Mouse (Mus musculus) cerebellum, adult 2 months (tissue): ENCODE measurements at regions not wholly inside any gene's neighbourhood (a gene's known extent, or its start where the extent isn't known, plus 50 kb on each side); places are given as distances from the start of the nearest gene placed in this dataset.

Source experiments
- DNase-seq, 2 experiments: peaks; one replicate each; pipeline ENCODE4 v3.0.0; 2021
- H3K27ac ChIP-seq: fragments of 200-500 bp; 2 replicates; pipeline ENCODE4 v1.5.1; 2012; ENCODE audit warnings: low read length, control low read depth, inconsistent platforms; ENCODE audit not compliant: insufficient read depth
- H3K27me3 ChIP-seq: fragments of 200-500 bp; 2 replicates; pipeline ENCODE4 v1.6.1; 2012; ENCODE audit warnings: inconsistent platforms, mild to moderate bottlenecking, low read length, moderate library complexity; ENCODE audit not compliant: control insufficient read depth, insufficient read depth
- H3K4me1 ChIP-seq: fragments of 200-500 bp; 2 replicates; pipeline ENCODE4 v1.6.1; 2011; ENCODE audit warnings: low read length; ENCODE audit not compliant: control insufficient read depth, insufficient read depth
- H3K4me3 ChIP-seq: fragments of 200-500 bp; replicated peaks from 2 replicates; pipeline ENCODE3; 2011; ENCODE audit warnings: mild to moderate bottlenecking, low read depth, low read length, control low read depth; ENCODE audit not compliant: insufficient read depth
- CTCF ChIP-seq: fragments of 200-500 bp; IDR thresholded peaks from 2 replicates; pipeline ENCODE4 v1.5.1; 2011; ENCODE audit warnings: low read depth, mild to moderate bottlenecking, control low read depth, low read length, moderate library complexity, borderline replicate concordance; ENCODE audit not compliant: insufficient read depth
- POLR2A ChIP-seq: fragments of 200-500 bp; IDR thresholded peaks from 2 replicates; pipeline ENCODE4 v1.6.1; 2011; ENCODE audit warnings: low read length, control low read depth, borderline replicate concordance; ENCODE audit not compliant: insufficient read depth
- WGBS: fragments of 180-500 bp; shearing (Covaris S2); methylation state at CpG from one replicate; pipeline ENCODE4 v1.1.7; 2018; 5-methylcytosine and 5-hydroxymethylcytosine counted together

DNA sequence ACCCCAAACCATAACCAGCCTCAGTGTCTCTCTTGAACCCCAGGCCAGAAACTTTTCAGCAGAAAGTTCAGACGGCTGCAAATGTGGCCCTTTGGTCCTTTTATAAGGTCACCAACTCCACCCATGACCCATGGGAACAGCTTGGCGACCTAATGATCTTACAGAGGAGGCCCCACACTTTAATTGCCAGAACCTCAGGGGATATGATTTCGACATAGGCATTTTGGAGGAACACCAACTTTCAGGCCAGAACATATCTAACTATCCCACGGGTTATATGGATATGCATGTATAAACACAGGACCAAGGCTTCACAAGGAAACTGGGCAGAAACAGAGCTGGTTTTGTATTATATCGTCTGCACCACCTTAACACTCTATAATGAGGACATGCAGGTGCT lies 833.5 kb upstream of the Car8 start:
- no peak for TF ChIP-seq CTCF
- no peak for TF ChIP-seq POLR2A
- WGBS, result 88% methylated on average over 5 of the region's 5 CpGs
- Histone ChIP-seq H3K27ac (no peak overlapping the region), H3K27me3 (no peaks in the 10 kb centered on the region), H3K4me1 (peaks cover 12% of the 10 kb centered on the region), H3K4me3 (no peak overlapping the region)
- peak in 1 of 2 experiments; percentile 1 for DNase-seq

DNA sequence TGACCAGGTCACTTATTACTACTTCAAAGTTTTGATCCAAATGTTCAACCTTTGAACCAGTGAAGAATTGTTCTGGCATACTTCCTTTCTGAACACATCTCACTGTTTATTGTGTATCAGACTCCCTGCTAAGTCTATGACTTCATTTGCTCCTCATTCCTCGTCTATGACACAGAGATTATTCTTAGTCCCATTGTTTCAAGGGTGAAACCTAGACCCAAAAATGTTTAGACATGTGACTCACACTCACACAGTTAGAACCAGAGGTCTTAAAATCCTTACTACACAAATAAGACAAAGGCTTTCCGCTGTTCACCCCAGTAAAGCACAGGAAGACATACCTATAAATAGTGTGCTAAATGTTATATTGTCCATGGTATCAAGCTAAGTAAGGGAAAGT lies 829.0 kb upstream of the Car8 start:
- H3K4me1 ChIP-seq, result no peaks in the 10 kb centered on the region
- TF ChIP-seq CTCF (no peak), POLR2A (no peak)
- no peak overlapping the region for H3K4me3 ChIP-seq
- no peaks in the 10 kb centered on the region for H3K27me3 ChIP-seq
- no peak for DNase-seq
- no peak overlapping the region for H3K27ac ChIP-seq
- WGBS, result 67% methylated on average over 2 of the region's 2 CpGs

DNA sequence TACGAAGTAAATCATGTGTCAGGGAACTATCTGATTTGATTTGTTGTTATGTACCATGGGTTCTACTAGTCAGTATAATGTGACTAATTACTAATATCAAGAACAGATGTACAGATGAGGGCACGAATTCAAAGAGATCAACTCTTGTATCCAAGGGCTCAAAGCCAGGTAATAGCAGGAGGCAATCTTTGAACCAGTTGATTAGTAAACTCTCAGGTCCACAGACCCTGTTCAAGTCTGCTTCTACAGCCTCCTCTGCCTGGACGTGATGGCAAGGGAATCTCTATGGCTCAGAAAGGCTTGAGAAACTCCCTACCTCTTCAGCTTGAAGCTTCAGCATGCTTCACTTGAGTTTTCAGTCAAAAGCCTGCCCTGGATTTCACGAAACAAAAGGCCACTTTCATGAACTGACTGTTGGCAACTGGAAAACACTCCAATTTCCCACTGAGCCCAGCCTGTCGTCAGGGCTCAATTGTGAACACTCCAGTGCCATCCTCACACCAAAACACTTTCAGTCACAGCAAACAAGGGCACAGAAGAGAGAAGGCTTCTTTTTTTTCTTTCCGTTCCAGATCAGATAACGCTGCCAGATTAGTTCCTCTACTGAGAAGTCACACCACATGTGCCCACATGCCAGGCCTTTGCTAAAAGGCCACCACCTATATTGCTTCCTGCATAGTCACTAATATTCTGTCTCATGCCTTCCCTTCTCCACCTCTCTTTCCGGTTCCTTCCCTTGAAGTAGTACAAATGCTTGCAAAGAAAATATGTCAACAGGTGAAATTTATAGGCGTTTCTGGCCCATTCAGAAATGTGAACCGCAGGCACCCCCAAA lies 827.4 kb upstream of the Car8 start:
- TF ChIP-seq POLR2A (no peak), CTCF (no peak)
- Histone ChIP-seq H3K4me1 (no peaks in the 10 kb centered on the region), H3K4me3 (no peak overlapping the region), H3K27ac (no peak overlapping the region), H3K27me3 (no peaks in the 10 kb centered on the region)
- WGBS, result 48% methylated on average over 10 of the region's 10 CpGs
- DNase-seq, result peak in 1 of 2 experiments; percentile 24

DNA sequence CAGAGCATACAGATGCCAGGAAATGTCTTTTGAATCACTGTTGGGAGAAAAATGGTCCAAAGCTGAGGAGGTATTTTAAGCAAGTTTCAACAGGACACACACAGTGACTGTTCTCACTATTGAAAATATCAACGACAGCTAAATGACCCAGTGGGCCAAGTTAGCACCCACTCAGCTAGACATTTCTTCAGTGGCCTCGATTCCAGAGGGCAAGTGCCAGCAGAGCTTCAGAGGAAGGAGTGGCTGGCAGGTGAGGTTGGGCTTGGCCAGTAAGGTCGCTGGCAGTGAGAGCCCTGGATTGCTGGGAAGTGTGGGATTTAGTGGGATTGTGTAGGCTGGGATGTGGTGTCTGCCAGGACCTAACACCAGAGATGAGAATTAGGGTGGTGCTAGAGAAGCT lies 823.1 kb upstream of the Car8 start:
- Histone ChIP-seq H3K27me3 (no peaks in the 10 kb centered on the region), H3K27ac (no peak overlapping the region), H3K4me1 (no peaks in the 10 kb centered on the region; the same call in 1 of the 2 replicates), H3K4me3 (no peak overlapping the region)
- WGBS, result 44% methylated on average over 3 of the region's 3 CpGs
- DNase-seq, result no peak
- TF ChIP-seq POLR2A, result no peak
- TF ChIP-seq CTCF, result no peak

DNA sequence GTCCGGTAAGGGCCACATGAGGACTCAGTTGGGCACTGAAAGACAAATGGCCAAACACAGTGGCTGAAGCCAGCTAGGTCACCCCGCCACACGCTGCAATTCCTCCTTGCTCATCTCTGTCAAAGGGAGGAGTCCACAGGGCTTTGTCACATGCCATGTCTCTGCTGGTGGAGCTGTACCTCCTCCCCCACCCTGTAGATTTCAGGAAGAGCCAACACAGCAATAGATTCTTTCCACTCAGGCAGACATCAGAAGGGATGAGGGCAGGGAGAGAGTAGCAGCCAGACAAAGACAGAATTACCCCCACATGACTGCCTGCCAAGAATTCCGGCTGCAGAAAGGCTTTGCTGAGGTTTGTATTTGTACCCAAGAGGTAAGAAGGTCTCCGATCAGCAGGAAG lies 821.4 kb upstream of the Car8 start:
- Histone ChIP-seq H3K27ac (no peak overlapping the region), H3K4me3 (no peak overlapping the region), H3K4me1 (no peaks in the 10 kb centered on the region; the same call in none of the 2 replicates), H3K27me3 (no peaks in the 10 kb centered on the region)
- DNase-seq, result no peak
- TF ChIP-seq POLR2A, result no peak
- no peak for TF ChIP-seq CTCF
- 52% methylated on average over 5 of the region's 5 CpGs for WGBS

DNA sequence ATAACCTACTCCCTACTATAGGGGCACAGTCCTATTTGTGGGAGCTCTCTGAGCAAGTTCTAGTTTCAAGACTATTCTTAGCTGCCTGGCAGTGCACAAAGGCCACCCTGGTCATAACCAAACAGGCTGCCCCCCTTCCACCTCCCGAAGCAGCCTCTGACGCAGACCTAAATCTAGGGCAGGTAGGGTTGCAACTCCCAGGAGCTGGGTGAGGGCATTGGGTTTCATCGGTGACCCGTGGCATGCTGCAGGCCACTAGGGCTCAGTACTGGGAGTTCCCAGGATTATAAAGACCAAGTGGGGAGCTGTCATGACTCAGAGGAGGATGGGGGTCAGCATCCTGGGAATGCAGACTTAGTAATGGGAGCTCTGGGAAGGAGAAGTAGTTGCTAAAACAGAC lies 818.8 kb upstream of the Car8 start:
- no peak overlapping the region for H3K27ac ChIP-seq
- TF ChIP-seq POLR2A (no peak), CTCF (no peak)
- no peaks in the 10 kb centered on the region; the same call in none of the 2 replicates for H3K4me1 ChIP-seq
- 73% methylated on average over 4 of the region's 4 CpGs for WGBS
- no peak overlapping the region for H3K4me3 ChIP-seq
- no peaks in the 10 kb centered on the region for H3K27me3 ChIP-seq
- no peak for DNase-seq

DNA sequence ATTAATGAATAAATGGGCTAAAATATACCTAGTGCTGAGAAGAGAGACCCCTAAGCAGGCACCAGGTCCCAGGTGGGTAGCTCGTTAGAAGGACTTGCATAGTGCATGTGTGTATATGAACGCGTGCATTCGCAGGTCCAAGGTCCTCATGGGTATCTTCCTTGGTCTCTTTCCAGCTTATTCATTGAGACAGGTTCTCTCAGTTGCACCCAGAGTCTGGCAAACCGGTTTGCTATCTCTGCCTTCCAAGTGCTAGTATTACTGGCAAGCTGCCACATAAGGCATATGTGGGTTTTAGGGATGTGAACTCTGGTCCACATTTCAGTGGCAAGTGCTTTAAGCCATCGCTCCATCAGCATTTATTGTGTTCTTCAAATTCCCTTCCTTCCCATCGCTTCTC lies 818.3 kb upstream of the Car8 start:
- Histone ChIP-seq H3K27me3 (no peaks in the 10 kb centered on the region), H3K4me3 (no peak overlapping the region), H3K4me1 (no peaks in the 10 kb centered on the region; the same call in none of the 2 replicates), H3K27ac (no peak overlapping the region)
- peak in 1 of 2 experiments; percentile 31 for DNase-seq
- 47% methylated on average over 7 of the region's 7 CpGs for WGBS
- TF ChIP-seq POLR2A (no peak), CTCF (no peak)

DNA sequence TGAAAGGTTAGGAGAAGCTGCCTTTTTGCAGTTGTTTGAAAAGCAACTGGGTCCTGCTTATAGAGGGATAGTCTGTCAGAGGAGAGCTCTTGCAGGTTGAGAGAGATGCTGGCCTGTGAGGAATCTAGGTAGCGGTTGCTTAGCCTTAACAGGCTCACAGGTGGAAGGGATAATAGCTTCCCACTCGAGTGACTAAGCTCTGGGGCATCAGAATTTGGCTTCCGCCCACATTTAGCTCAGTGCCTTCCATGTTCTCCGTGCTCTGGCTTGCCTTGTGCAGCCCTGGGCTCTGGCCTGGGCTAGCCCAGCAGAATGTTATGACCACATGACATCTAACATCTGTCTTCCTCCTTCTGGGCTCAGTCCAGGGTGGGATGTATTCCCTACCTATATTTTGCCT lies 817.0 kb upstream of the Car8 start:
- Histone ChIP-seq H3K27me3 (no peaks in the 10 kb centered on the region), H3K4me3 (no peak overlapping the region), H3K27ac (no peak overlapping the region), H3K4me1 (no peaks in the 10 kb centered on the region; the same call in none of the 2 replicates)
- TF ChIP-seq CTCF (no peak), POLR2A (no peak)
- peak; percentile 24 to 49 for DNase-seq
- 47% methylated on average over 4 of the region's 4 CpGs for WGBS
